Mouse (Mus musculus): Measurements from ENCODE around the gene Hnrnpm.

DNA sequence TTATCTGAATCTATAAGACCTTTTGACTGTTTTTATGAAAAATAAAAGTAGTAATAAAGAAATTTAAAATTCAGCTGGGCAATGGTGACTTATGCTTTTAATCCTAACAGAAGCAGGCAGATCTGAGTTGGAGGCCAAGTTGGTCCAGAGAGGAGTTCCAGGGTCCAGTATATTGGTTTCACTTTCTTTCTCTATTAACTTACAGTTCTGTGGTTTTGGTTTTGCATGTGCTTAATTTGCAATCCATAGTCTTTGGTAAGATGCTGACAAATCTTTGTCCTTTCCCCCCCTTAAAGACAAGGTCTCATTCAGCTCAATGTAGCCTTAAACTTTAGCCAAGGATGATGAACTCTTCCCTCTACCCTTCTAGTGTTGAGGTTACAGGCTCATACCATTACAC lies 7.9 kb downstream of the Hnrnpm start:
- no peak for TF ChIP-seq CTCF (IDR thresholded peaks at IDR 0.05; ENCODE audit: extremely low read depth, insufficient read depth, low read length)
- no peak for TF ChIP-seq POLR2A (IDR thresholded peaks at IDR 0.05; ENCODE audit: extremely low read depth, insufficient read depth, low read length)
